Mouse (Mus musculus) 3134 (cell line): ENCODE data around the gene Hmx3.
A peak's percentile ranks its signal among the peaks of the same experiment; 100 is the strongest.

Experiments used
- DNase-seq: peaks from one replicate; pipeline ENCODE4 v3.0.0-alpha.2; 2011; ENCODE audit warnings: low spot score; ENCODE audit not compliant: insufficient read length; ENCODE audit errors: extremely low read depth

The Hmx3 gene

GRCm38 (mm10) chr7:131542115-131542871, at the start of gene Hmx3:
Gene Hmx3 (plus strand): TSS chr7:131542867.
- no peak for DNase-seq

- DNase-seq = no peak
These were observed 38.9 kb upstream of the Hmx3 start for GRCm38 (mm10) chr7:131503739-131504138.

- no peak for DNase-seq
These were observed 2.7 kb upstream of the Hmx3 start for GRCm38 (mm10) chr7:131539979-131540378.

- no peak for DNase-seq
These were observed 1.2 kb upstream of the Hmx3 start for GRCm38 (mm10) chr7:131541184-131542114.

GRCm38 (mm10) chr7:131542872-131543622, 380 bp downstream of the Hmx3 start:
- no peak for DNase-seq

- no peak for DNase-seq
These were observed 1.2 kb downstream of the Hmx3 start for GRCm38 (mm10) chr7:131543623-131544481.

GRCm38 (mm10) chr7:131544871-131545270, 2.2 kb downstream of the Hmx3 start:
- no peak for DNase-seq

GRCm38 (mm10) chr7:131545701-131546385, 3.2 kb downstream of the Hmx3 start:
- DNase-seq = no peak

GRCm38 (mm10) chr7:131546423-131546822, 3.8 kb downstream of the Hmx3 start:
- no peak for DNase-seq

- no peak for DNase-seq
These were observed 4.8 kb downstream of the Hmx3 start for GRCm38 (mm10) chr7:131547481-131547880.

GRCm38 (mm10) chr7:131548473-131548872, 5.8 kb downstream of the Hmx3 start, which contains the start of gene Hmx2:
Gene Hmx2 (plus strand): TSS chr7:131548773.
- DNase-seq = no peak

- no peak for DNase-seq
These were observed 8.8 kb downstream of the Hmx3 start for GRCm38 (mm10) chr7:131551471-131551870.

GRCm38 (mm10) chr7:131551931-131552741, 9.5 kb downstream of the Hmx3 start:
- no peak for DNase-seq

GRCm38 (mm10) chr7:131552781-131553180, 10.1 kb downstream of the Hmx3 start:
- no peak for DNase-seq

- DNase-seq = peak; percentile 83
These were observed 11.1 kb downstream of the Hmx3 start for GRCm38 (mm10) chr7:131553771-131554175.

- peak; percentile 80 for DNase-seq
These were observed 11.9 kb downstream of the Hmx3 start for GRCm38 (mm10) chr7:131554341-131555180.

GRCm38 (mm10) chr7:131555301-131556081, 12.8 kb downstream of the Hmx3 start:
- DNase-seq = no peak
